Mouse (Mus musculus) adrenal gland, adult 8-10 months (tissue): Measurements from ENCODE around the gene Tcf12. TPM values are rescaled to one million over a fixed set of nuclear protein-coding genes. Genes with fewer than 3 reads are reported as not detected.

Experiments used
- DNase-seq: peaks from one replicate; pipeline ENCODE4 v3.0.0; 2022
- total RNA-seq, 4 experiments: library from RNA; stranded (reverse); gene quantifications; 2 replicates each; pipeline ENCODE4 v1.2.4; 2022

The Tcf12 gene
- 100 to 1,000 TPM in 1 of 4 experiments, 10 to 100 TPM in 3; 75.8 to 118 (median 89.1) TPM for total RNA-seq

GRCm38 (mm10) chr9:72111622-72112550 is at the start of gene Tcf12:
TSS of gene Tcf12 (minus strand) at chr9:72111871.
- DNase-seq = peak; percentile 71

DNA sequence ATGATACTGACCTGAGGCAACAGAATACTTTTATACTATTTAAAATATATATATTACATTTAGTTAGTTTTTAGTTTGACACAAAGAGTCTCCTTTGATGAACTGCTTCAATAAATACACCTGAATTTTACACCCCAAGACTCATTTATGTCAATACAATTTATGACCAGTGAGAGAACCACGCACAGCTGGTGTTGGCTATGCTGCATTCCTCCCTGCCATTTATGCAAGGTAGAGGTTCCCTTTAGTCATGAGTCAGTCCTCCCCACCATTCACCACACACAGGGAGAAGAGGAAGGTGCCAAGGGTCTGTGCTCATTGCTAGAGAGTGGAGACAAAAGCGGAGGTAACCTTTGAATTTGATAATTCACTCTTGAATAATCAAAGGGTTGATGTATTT is 46.7 kb upstream of the Tcf12 start:
- DNase-seq = no peak

DNA sequence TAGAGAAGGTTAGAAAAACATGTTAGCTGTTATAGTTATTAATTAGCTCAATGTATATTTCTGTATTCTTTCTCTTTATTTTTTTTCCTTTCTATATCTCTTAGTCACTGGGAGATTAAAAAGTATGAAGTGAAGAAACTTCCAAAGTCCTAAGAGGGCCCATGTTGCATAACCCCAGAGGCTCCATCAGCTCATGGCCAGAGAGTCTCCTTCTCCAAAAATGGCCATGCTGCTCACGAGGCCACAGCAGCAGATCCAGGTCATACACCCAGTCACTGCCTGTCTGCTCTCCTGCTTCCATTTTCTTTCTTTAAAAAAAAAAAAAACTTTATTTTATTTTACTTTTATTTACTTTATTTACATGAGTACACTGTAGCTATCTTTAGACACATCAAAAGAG is 45.4 kb upstream of the Tcf12 start:
- no peak for DNase-seq

DNA sequence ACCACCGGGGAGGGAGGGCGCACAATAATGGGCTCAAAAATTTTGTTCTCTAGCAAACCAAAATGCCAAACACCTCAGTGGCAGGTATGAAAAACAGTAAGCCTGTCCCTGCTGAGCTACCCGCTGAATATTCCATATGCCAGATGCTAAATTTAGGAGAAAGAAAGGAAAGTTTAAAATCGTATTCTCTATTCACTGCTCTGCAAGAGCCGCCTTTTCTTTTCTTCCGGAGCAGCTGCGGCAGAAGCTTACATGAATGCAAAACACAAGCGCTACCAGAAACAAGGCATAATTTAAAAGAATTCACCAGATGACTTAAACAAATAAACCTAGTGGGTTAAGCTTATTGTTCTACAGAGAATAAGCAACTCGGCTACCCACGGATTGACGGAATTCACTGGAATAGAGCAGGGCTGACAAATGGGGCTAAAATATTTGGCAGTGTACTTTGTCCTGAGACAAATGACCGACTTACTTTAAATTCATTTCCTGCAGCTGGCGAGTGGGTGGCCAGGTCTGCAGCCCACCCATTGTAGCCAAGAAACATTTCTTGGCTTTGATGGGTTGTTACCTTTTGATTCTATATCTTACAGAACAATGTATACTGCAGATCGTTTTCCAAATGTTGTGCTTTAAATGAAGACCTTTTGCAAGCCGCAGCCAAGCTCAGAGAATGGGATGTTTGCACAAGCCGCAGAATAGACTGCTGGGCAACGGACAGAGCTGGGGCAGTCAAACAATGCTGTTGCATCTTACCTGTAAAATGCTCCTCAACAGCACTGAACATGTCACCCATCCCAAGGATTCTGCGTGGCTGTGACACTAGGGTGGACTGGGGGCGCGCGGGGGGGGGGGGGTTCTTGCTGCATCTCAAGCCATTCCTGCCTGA is 43.8 kb upstream of the Tcf12 start:
- no peak for DNase-seq

DNA sequence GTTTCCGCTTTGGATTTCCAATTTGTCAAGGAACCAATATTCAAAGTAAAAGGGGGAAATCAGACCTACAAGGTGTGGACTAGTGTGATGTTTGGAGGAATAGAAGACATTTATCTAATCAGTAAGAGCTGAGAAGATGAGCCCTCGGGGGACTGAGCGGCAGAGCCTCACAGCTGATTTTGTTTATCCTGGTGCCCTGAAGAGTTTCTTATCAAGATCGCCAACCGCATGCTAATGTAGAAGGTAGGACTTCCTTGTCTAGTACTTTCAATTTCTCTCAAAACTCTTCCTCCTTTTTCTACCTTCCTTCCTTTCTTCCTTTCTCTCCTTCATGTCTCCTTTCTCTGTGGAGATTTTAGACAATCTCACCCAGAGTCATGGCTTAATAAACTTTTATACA is 32.5 kb upstream of the Tcf12 start:
- DNase-seq = no peak

GRCm38 (mm10) chr9:72137899-72138298 is 26.2 kb upstream of the Tcf12 start:
- DNase-seq = no peak

- DNase-seq = no peak
Observed at GRCm38 (mm10) chr9:72133772-72134245, 22.1 kb upstream of the Tcf12 start.

- peak; percentile 81 for DNase-seq
Observed at GRCm38 (mm10) chr9:72133089-72133771, 21.6 kb upstream of the Tcf12 start.

GRCm38 (mm10) chr9:72132728-72133088 is 21.0 kb upstream of the Tcf12 start:
- DNase-seq = no peak

GRCm38 (mm10) chr9:72129884-72130283 is 18.2 kb upstream of the Tcf12 start:
- no peak for DNase-seq

- DNase-seq = no peak
Observed at GRCm38 (mm10) chr9:72125442-72125841, 13.8 kb upstream of the Tcf12 start.

- DNase-seq = no peak
Observed at GRCm38 (mm10) chr9:72118490-72118889, 6.8 kb upstream of the Tcf12 start.

- DNase-seq = peak; percentile 35
Observed at GRCm38 (mm10) chr9:72111004-72111621, 558 bp downstream of the Tcf12 start.

DNA sequence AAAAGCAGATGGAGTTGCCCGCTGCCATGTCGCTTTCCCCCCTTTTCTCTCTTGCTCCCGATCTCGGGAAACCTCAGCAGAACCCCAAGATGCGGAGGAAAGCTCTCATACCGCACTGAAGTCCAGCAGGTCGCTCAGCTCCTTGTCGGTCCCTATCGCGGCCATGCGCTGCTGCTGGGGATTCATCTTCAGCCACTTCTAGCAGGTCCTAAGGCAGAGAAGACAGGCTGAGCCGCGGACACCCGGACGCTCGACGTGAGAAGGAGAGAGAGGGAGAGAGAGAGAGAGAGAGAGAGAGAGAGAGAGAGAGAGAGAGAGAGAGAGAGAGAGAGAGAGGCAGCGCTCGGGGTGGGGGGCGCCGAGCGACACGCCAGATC is 1.1 kb downstream of the Tcf12 start:
- DNase-seq = peak; percentile 23

DNA sequence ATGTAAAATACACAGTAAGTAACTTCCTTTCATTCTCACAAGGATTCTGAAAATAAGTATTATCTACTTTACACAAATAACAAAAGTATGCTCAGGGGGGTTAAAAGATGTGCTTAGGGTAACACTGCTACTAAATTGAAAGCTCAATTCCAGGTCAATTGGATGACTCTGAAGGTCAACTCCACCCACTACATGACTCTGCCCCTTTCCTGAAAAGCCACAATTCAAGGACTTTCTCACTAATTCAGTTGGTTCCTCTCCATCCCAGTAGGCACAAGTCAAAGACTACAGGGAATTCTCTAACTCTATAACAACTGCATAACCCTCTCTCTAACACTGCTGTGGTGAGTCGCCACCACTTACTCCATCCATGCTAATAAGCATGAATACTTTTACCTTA is 8.2 kb downstream of the Tcf12 start:
- no peak for DNase-seq

DNA sequence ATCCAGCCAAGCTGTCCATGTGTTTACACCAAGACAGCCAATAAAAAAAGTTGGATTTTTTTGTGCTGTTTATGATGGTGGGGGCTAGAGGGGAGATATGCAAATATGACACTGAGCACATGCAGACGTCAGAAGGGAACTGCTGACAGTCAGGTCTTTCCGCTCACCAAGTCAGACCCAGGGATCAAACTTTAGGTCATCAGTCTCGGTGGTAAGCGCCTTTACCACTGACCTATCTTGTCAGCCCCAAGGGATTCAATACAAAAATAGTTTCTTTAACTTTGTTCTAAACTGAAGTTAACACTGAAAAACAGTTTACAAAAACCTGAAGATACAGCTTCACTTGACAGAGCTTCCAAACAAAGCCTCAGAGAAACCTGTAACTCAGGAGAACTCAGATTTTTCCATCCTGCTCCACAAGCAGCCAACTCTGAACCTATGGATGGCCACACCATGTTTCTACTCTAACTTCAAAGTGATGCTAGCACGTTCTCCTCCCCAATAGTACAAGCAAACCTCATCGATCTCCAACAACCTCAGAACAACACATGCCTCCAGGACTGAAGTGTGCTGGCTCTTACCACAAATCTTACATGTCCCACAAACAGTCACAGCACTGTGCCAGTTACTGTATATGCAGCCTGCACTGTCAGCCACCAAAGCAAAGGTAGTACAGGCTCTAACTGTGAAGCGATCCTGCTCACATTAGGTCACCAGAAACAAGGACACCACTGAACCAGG is 11.6 kb downstream of the Tcf12 start:
- DNase-seq = no peak

- DNase-seq = no peak
Observed at GRCm38 (mm10) chr9:72098056-72098455, 13.6 kb downstream of the Tcf12 start.

- no peak for DNase-seq
Observed at GRCm38 (mm10) chr9:72097083-72097482, 14.6 kb downstream of the Tcf12 start.

DNA sequence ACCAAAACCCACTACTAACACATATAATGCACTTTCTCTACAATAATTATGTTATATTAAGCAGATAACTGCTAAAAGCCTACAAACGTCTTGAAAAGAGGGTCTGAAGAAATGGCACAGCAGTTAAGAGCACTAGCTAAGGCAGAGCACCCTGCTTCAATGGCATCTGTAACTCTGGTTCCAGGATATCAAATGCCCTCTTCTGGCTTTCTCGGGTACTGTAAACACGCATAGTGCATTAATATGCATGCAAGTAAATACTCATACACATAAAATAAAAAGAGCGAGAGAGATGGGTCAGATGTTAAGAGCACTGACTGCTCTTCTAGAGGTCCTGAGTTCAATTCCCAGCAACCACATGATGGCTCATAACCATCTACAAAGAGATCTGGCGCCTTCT is 17.0 kb downstream of the Tcf12 start:
- DNase-seq = no peak

- no peak for DNase-seq
Observed at GRCm38 (mm10) chr9:72092191-72092590, 19.5 kb downstream of the Tcf12 start.

- DNase-seq = no peak
Observed at GRCm38 (mm10) chr9:72088893-72089611, 22.6 kb downstream of the Tcf12 start.
